Mouse (Mus musculus): ENCODE data around the gene 1700013H16Rik. TPM values are rescaled to one million over a fixed set of nuclear protein-coding genes. Genes with fewer than 3 reads are reported as not detected.

1700013H16Rik gene
- polyA plus RNA-seq, 1 experiment from 2014 or later: not detected

GRCm38 (mm10) chrX:53693141-53693540 is 64.5 kb downstream of the 1700013H16Rik start:
- Histone ChIP-seq H3K4me2 (no peak overlapping the region), H3K27ac (no peak overlapping the region), H3K4me3 (replicated peaks) (no peak overlapping the region), H3K27me3 (no peaks in the 10 kb centered on the region), H3K9ac (no peak overlapping the region), H3K4me1 (no peaks in the 10 kb centered on the region), H3K9me3 (0 out of 2 replicates have a peak, but pooled peaks cover 3% of the 10 kb centered on the region), H3K36me3 (replicated peaks) (no peaks in the 10 kb centered on the region)
- WGBS: 70% methylated on average over 2 of the region's 2 CpGs
- no peak for ATAC-seq (ENCODE audit: low FRiP score)

Other genes starting within 250 kb of the 1700013H16Rik start
- 61.8 and 64.2 TPM in 2 replicates for gene Rtl8c, start 149.8 kb downstream of the 1700013H16Rik start, polyA plus RNA-seq (2016; fragmentation: Nextera tagmentation; extraction: Ambion mirVana)
- gene Gm14597, start 148.9 kb downstream of the 1700013H16Rik start, polyA plus RNA-seq (2016; fragmentation: Nextera tagmentation; extraction: Ambion mirVana): 0.44 TPM in 1 of 2 replicates, not detected in the other
- 91.9 and 99.0 TPM in 2 replicates for gene Rtl8a, start 114.1 kb downstream of the 1700013H16Rik start, polyA plus RNA-seq (2016; fragmentation: Nextera tagmentation; extraction: Ambion mirVana)
- gene Rtl8b, start 87.4 kb downstream of the 1700013H16Rik start, polyA plus RNA-seq (2016; fragmentation: Nextera tagmentation; extraction: Ambion mirVana): 71.9 and 74.0 TPM in 2 replicates
- 0.32 and 0.34 TPM in 2 replicates for gene 4930502E18Rik, start 33.0 kb downstream of the 1700013H16Rik start, polyA plus RNA-seq (2016; fragmentation: Nextera tagmentation; extraction: Ambion mirVana)
- gene Zfp36l3, start 18.6 kb upstream of the 1700013H16Rik start, polyA plus RNA-seq (2016; fragmentation: Nextera tagmentation; extraction: Ambion mirVana): not detected in 2 replicates
- 0.64 and 0.82 TPM in 2 replicates for gene Xlr, start 39.9 kb upstream of the 1700013H16Rik start, polyA plus RNA-seq (2016; fragmentation: Nextera tagmentation; extraction: Ambion mirVana)